Mouse (Mus musculus) neural tube, embryonic 11.5 days (tissue): ENCODE results near the gene Ccdc82. TPM values are rescaled to one million over a fixed set of nuclear protein-coding genes. Genes with fewer than 3 reads are reported as not detected.

ENCODE experiments used
- ATAC-seq: fragments of 200-750 bp; cut with Nextera tagmentation; 2 replicates; pipeline ENCODE4 v1.8.0; 2017; ENCODE audit warnings: moderate number of reproducible peaks, mild to moderate bottlenecking, moderate TSS enrichment, moderate library complexity; ENCODE audit not compliant: insufficient read depth, low FRiP score, low TSS enrichment
- DNase-seq: peaks from one replicate; pipeline ENCODE4 v3.0.0-alpha.2; 2015; ENCODE audit warnings: low spot score
- H3K27ac ChIP-seq: fragments of 300-500 bp; sonication (generic); 2 replicates; pipeline ENCODE4 v1.5.1; 2014; ENCODE audit warnings: low read depth, mild to moderate bottlenecking, low read length
- H3K27me3 ChIP-seq: fragments of 300-500 bp; sonication (generic); 2 replicates; pipeline ENCODE4 v1.6.1; 2014; ENCODE audit warnings: mild to moderate bottlenecking, low read length, mixed read lengths; ENCODE audit not compliant: control insufficient read depth, insufficient read depth
- H3K36me3 ChIP-seq: fragments of 300-500 bp; sonication (generic); 2 replicates; pipeline ENCODE4 v1.6.1; 2014; ENCODE audit warnings: mild to moderate bottlenecking, low read length, moderate library complexity, mixed read lengths; ENCODE audit not compliant: control insufficient read depth, insufficient read depth
- H3K4me1 ChIP-seq: fragments of 300-500 bp; sonication (generic); 2 replicates; pipeline ENCODE4 v1.6.1; 2014; ENCODE audit warnings: low read length, mixed read lengths; ENCODE audit not compliant: control insufficient read depth, insufficient read depth
- H3K4me2 ChIP-seq: fragments of 300-500 bp; sonication (generic); 2 replicates; pipeline ENCODE4 v1.6.1; 2014; ENCODE audit warnings: low read depth, mild to moderate bottlenecking, moderate library complexity
- H3K4me3 ChIP-seq: fragments of 300-500 bp; sonication (generic); 2 replicates; pipeline ENCODE4 v1.5.1; 2014; ENCODE audit warnings: low read depth, low read length
- H3K9ac ChIP-seq: fragments of 300-500 bp; sonication (generic); 2 replicates; pipeline ENCODE4 v1.6.1; 2014; ENCODE audit warnings: mild to moderate bottlenecking, low read length
- H3K9me3 ChIP-seq: fragments of 300-500 bp; sonication (generic); 2 replicates; pipeline ENCODE4 v1.6.1; 2016; ENCODE audit warnings: low read length; ENCODE audit not compliant: control insufficient read depth
- WGBS: fragments of 180-500 bp; shearing (Covaris S2); extraction: QIAGEN DNeasy Blood & Tissue Kit; methylation state at CpG from one replicate; pipeline ENCODE4 v1.1.7; 2014; 5-methylcytosine and 5-hydroxymethylcytosine counted together
- polyA plus RNA-seq: library from polyadenylated mRNA; unstranded; fragments of >200 nt; fragmentation: Nextera tagmentation; extraction: Ambion mirVana; gene quantifications from 2 replicates; pipeline ENCODE4 v1.2.1, GENCODE M21; 2014

Gene Ccdc82
- polyA plus RNA-seq, 1 experiment from 2014 or later = 12.9 TPM

- no peak overlapping the region for H3K4me2 ChIP-seq
- peaks cover 9% of the 10 kb centered on the region for H3K4me1 ChIP-seq
- WGBS = 74% methylated on average over 5 of the region's 5 CpGs
- H3K27me3 ChIP-seq = no peaks in the 10 kb centered on the region
- H3K9ac ChIP-seq = no peak overlapping the region
- no peaks in the 10 kb centered on the region for H3K36me3 ChIP-seq
- no peaks in the 10 kb centered on the region for H3K9me3 ChIP-seq
- no peak for DNase-seq
- H3K4me3 ChIP-seq = no peak overlapping the region
- H3K27ac ChIP-seq = no peak overlapping the region
- no peak for ATAC-seq
These were observed 67.8 kb downstream of the Ccdc82 start for GRCm38 (mm10) chr9:13314577-13315004.

GRCm38 (mm10) chr9:13315393-13315792, 68.6 kb downstream of the Ccdc82 start:
- Histone ChIP-seq H3K4me3 (no peak overlapping the region), H3K4me1 (peaks cover 3% of the 10 kb centered on the region), H3K9ac (no peak overlapping the region), H3K4me2 (no peak overlapping the region), H3K27me3 (no peaks in the 10 kb centered on the region), H3K9me3 (no peaks in the 10 kb centered on the region), H3K36me3 (no peaks in the 10 kb centered on the region), H3K27ac (no peak overlapping the region)
- ATAC-seq (no peak), DNase-seq (no peak)
- 83% methylated on average over 5 of the region's 5 CpGs for whole genome bisulfite sequencing

GRCm38 (mm10) chr9:13319566-13319965, 72.8 kb downstream of the Ccdc82 start:
- Histone ChIP-seq H3K27me3 (no peaks in the 10 kb centered on the region), H3K36me3 (no peaks in the 10 kb centered on the region), H3K4me2 (no peak overlapping the region), H3K9ac (no peak overlapping the region), H3K9me3 (no peaks in the 10 kb centered on the region), H3K4me1 (peaks cover 5% of the 10 kb centered on the region), H3K27ac (no peak overlapping the region), H3K4me3 (no peak overlapping the region)
- ATAC-seq (no peak), DNase-seq (no peak)
- 83% methylated on average over 2 of the region's 2 CpGs for WGBS

- no peak overlapping the region for H3K27ac ChIP-seq
- ATAC-seq = no peak
These were observed 74.1 kb downstream of the Ccdc82 start for GRCm38 (mm10) chr9:13320800-13321364.

GRCm38 (mm10) chr9:13323074-13323473, 76.3 kb downstream of the Ccdc82 start:
- Histone ChIP-seq H3K9me3 (no peaks in the 10 kb centered on the region), H3K27me3 (no peaks in the 10 kb centered on the region), H3K36me3 (no peaks in the 10 kb centered on the region), H3K9ac (no peak overlapping the region), H3K4me3 (no peak overlapping the region), H3K4me1 (peaks cover 5% of the 10 kb centered on the region), H3K4me2 (no peak overlapping the region), H3K27ac (no peak overlapping the region)
- ATAC-seq = no peak
- no peak for DNase-seq
- WGBS = 73% methylated on average over 2 of the region's 2 CpGs

More at GRCm38 (mm10) chr9:13320800-13321364, 74.1 kb downstream of the Ccdc82 start:
- H3K9ac ChIP-seq = no peak overlapping the region
- H3K4me3 ChIP-seq = no peak overlapping the region
- peaks cover 5% of the 10 kb centered on the region for H3K4me1 ChIP-seq
- WGBS = 86% methylated on average over 5 of the region's 5 CpGs
- no peaks in the 10 kb centered on the region for H3K27me3 ChIP-seq
- H3K9me3 ChIP-seq = no peaks in the 10 kb centered on the region
- no peak overlapping the region for H3K4me2 ChIP-seq
- no peaks in the 10 kb centered on the region for H3K36me3 ChIP-seq
- no peak for DNase-seq

GRCm38 (mm10) chr9:13323612-13324011, 76.9 kb downstream of the Ccdc82 start:
- Histone ChIP-seq H3K9me3 (no peaks in the 10 kb centered on the region), H3K4me3 (no peak overlapping the region), H3K4me2 (no peak overlapping the region), H3K36me3 (no peaks in the 10 kb centered on the region), H3K27me3 (no peaks in the 10 kb centered on the region), H3K9ac (no peak overlapping the region), H3K27ac (no peak overlapping the region), H3K4me1 (peaks cover 5% of the 10 kb centered on the region)
- ATAC-seq (no peak), DNase-seq (no peak)
- WGBS = 46% methylated on average over 1 of the region's 1 CpGs

Other genes starting within 250 kb of the Ccdc82 start
- gene Jrkl, start 1.1 kb upstream of the Ccdc82 start, polyA plus RNA-seq = 8.9 and 9.4 TPM in 2 replicates
- 12.8 and 14.1 TPM in 2 replicates for gene Maml2, start 51.0 kb downstream of the Ccdc82 start, polyA plus RNA-seq
- not detected in 2 replicates for gene Gm17571, start 199.8 kb downstream of the Ccdc82 start, polyA plus RNA-seq